In genomic region chr14:37174484-37174883, GRCm38 (mm10) we compare ENCODE assay signal across 11 mouse cellular contexts. TPM values are rescaled to one million over a fixed set of nuclear protein-coding genes. Genes with fewer than 3 reads are reported as not detected.
DNase-seq lines count a peak whose midpoint lies in the region; ATAC-seq and TF ChIP-seq lines count a peak whose summit lies in the region.
"Had no signal": no experiment of that assay in that cellular context is flagged by ENCODE, and none has a peak within 500 bp of the region (broad histone marks: within the 10 kb centered on the region; RNA-seq: fewer than 3 reads in every experiment).

No protein-coding gene starts in this region.

- no peaks in the 10 kb centered on the region for H3K27me3 ChIP-seq in forebrain, postnatal 0 days (ENCODE audit: insufficient read depth, low read length)
- H3K27me3 ChIP-seq in forebrain, embryonic 15.5 days, result no peaks in the 10 kb centered on the region
- H3K27me3 ChIP-seq in lung, postnatal 0 days (replicated peaks; ENCODE audit: insufficient read depth, low read length), result no peaks in the 10 kb centered on the region

- H3K36me3 ChIP-seq in forebrain, postnatal 0 days (ENCODE audit: insufficient read depth), result no peaks in the 10 kb centered on the region
- no peaks in the 10 kb centered on the region for H3K36me3 ChIP-seq in forebrain, embryonic 15.5 days
- no peaks in the 10 kb centered on the region for H3K36me3 ChIP-seq in lung, postnatal 0 days (ENCODE audit: insufficient read depth, low read length)

- 86% methylated on average over 3 of the region's 3 CpGs for WGBS in forebrain, postnatal 0 days
- 77% methylated on average over 3 of the region's 3 CpGs for WGBS in forebrain, embryonic 15.5 days
- WGBS in lung, postnatal 0 days, result 63% methylated on average over 3 of the region's 3 CpGs

- TF ChIP-seq EP300 in lung, postnatal 0 days (IDR thresholded peaks at IDR 0.05), result no peak

- H3K4me3 ChIP-seq in forebrain, postnatal 0 days (ENCODE audit: low read depth, low read length), result no peak overlapping the region
- H3K4me3 ChIP-seq in forebrain, embryonic 15.5 days, result no peak overlapping the region
- no peak overlapping the region for H3K4me3 ChIP-seq in lung, postnatal 0 days (ENCODE audit: low read depth, low read length)

- no peak overlapping the region for H3K27ac ChIP-seq in forebrain, postnatal 0 days (ENCODE audit: low read depth, low read length)
- H3K27ac ChIP-seq in forebrain, embryonic 15.5 days (replicated peaks), result no peak overlapping the region
- H3K27ac ChIP-seq in lung, postnatal 0 days (ENCODE audit: low read length), result no peak overlapping the region

- peak; percentile 37 for TF ChIP-seq CTCF in forebrain, postnatal 0 days (IDR thresholded peaks at IDR 0.05; ENCODE audit: low read depth)
- 0 out of 2 replicates have a peak, but pooled peaks have one; percentile 17 for TF ChIP-seq CTCF in lung, postnatal 0 days (IDR thresholded peaks at IDR 0.05)

- intact Hi-C loops in left cerebral cortex, postnatal 25 days (cut with DNase I), result no loop called here

- no peak for DNase-seq in forebrain, postnatal 0 days
- no peak for DNase-seq in lung, postnatal 0 days (ENCODE audit: low spot score)
- DNase-seq in lung, postnatal 4 days, result no peak
- peak; percentile 14 for DNase-seq in WW6 (ENCODE audit: low read depth, low spot score)
- DNase-seq in retina, embryonic 14.5 days (ENCODE audit: low spot score), result peak; percentile 31
- no peak for DNase-seq in left cerebral cortex, postnatal 25 days (ENCODE audit: low spot score in 2 of 2)
- DNase-seq in frontal cortex, postnatal 25 days (ENCODE audit: low spot score in 2 of 2), result no peak
- DNase-seq: heart, postnatal 36 days; kidney, adult 9 months had no signal

- H3K9ac ChIP-seq in forebrain, postnatal 0 days, result no peak overlapping the region
- no peak overlapping the region for H3K9ac ChIP-seq in forebrain, embryonic 15.5 days (replicated peaks)
- H3K9ac ChIP-seq in lung, postnatal 0 days (replicated peaks; ENCODE audit: low read depth), result no peak overlapping the region

- H3K9me3 ChIP-seq in forebrain, postnatal 0 days (ENCODE audit: low read length), result no peaks in the 10 kb centered on the region
- no peaks in the 10 kb centered on the region for H3K9me3 ChIP-seq in forebrain, embryonic 15.5 days
- H3K9me3 ChIP-seq in lung, postnatal 0 days (ENCODE audit: low read length), result no peaks in the 10 kb centered on the region

- H3K4me1 ChIP-seq in forebrain, postnatal 0 days (ENCODE audit: insufficient read depth), result no peaks in the 10 kb centered on the region
- no peaks in the 10 kb centered on the region for H3K4me1 ChIP-seq in forebrain, embryonic 15.5 days
- H3K4me1 ChIP-seq in lung, postnatal 0 days (ENCODE audit: insufficient read depth, low read depth, low read length), result no peaks in the 10 kb centered on the region

- no peak overlapping the region for H3K4me2 ChIP-seq in forebrain, postnatal 0 days (ENCODE audit: low read depth)
- H3K4me2 ChIP-seq in forebrain, embryonic 15.5 days (replicated peaks), result no peak overlapping the region
- H3K4me2 ChIP-seq in lung, postnatal 0 days (replicated peaks; ENCODE audit: low read depth, low read length), result no peak overlapping the region

- ATAC-seq in forebrain, postnatal 0 days, result no peak
- no peak for ATAC-seq in forebrain, embryonic 15.5 days (replicated peaks)
- ATAC-seq in lung, postnatal 0 days, result no peak
- ATAC-seq: forebrain, embryonic 16.5 days had no signal

RNA-seq across cellular contexts. Expression of gene Ghitm, which starts 39.4 kb away (rescaled TPM):
- total RNA-seq in forebrain, postnatal 0 days (2014; rRNA removed), result 70.2 and 85.8 TPM in 2 replicates
- polyA plus RNA-seq in forebrain, postnatal 0 days (2015; fragmentation: Nextera tagmentation; extraction: Ambion mirVana), result 148 and 187 TPM in 2 replicates
- polyA plus RNA-seq in forebrain, embryonic 15.5 days (2015; fragmentation: Nextera tagmentation; extraction: Ambion mirVana), result 184 and 186 TPM in 2 replicates
- polyA plus RNA-seq in lung, postnatal 0 days (2015; fragmentation: Nextera tagmentation; extraction: Ambion mirVana), result 159 and 175 TPM in 2 replicates
- total RNA-seq in left cerebral cortex, postnatal 25 days (2021), result 100 to 1,000 TPM; 409 to 411 TPM

Comparison
In these comparisons a context has a peak if more than half of its experiments do, and no peak if none do; other contexts are left out.
1. DNase-seq: peak in WW6 (single experiment) and retina, embryonic 14.5 days (single experiment); none in forebrain, postnatal 0 days (single experiment), lung, postnatal 0 days (single experiment), lung, postnatal 4 days (0 of 2), left cerebral cortex, postnatal 25 days (0 of 2) and frontal cortex, postnatal 25 days (0 of 2).